Mouse (Mus musculus): ENCODE data around the gene Lbh. TPM values are rescaled to one million over a fixed set of nuclear protein-coding genes. Genes with fewer than 3 reads are reported as not detected.

Lbh gene
- polyA plus RNA-seq, 1 experiment from 2014 or later: 4.2 TPM

DNA sequence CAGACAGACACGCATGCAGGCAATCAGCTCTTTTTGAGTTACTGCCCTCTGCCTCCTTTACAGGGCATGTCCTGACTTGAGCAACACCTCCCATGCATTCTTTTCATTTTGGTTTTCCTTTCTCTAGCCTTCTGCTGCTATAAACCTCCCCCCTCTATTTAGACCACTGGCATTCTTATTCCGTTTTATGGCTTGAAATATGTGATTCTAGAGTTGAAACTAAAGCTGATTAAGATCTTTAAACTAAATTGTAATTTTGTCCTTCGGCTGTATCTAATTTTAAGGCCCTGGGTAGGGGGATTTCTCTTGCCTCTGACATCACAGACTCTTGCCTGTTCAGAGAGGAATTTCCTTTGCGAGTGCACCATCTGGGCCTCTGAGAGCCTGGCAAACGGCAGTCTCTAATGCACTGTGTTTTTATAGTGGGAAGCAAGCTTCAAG is 48.0 kb downstream of the Lbh start:
- no peak for ATAC-seq (ENCODE audit: insufficient read depth, low FRiP score)
- H3K27me3 ChIP-seq (ENCODE audit: control insufficient read depth, insufficient read depth, low read length): no peaks in the 10 kb centered on the region
- H3K9me3 ChIP-seq (replicated peaks; ENCODE audit: control insufficient read depth, low read length): no peaks in the 10 kb centered on the region
- H3K4me1 ChIP-seq (ENCODE audit: control insufficient read depth, insufficient read depth, low read length): no peaks in the 10 kb centered on the region
- no peak overlapping the region for H3K9ac ChIP-seq (ENCODE audit: low read length)
- H3K4me3 ChIP-seq (replicated peaks; ENCODE audit: low read length): no peak overlapping the region
- H3K36me3 ChIP-seq (ENCODE audit: control insufficient read depth, insufficient read depth, low read length): no peaks in the 10 kb centered on the region
- no peak overlapping the region for H3K4me2 ChIP-seq (ENCODE audit: low read depth, low read length)
- no peak overlapping the region for H3K27ac ChIP-seq (ENCODE audit: low read length)
- 36% methylated on average over 5 of the region's 5 CpGs for WGBS

DNA sequence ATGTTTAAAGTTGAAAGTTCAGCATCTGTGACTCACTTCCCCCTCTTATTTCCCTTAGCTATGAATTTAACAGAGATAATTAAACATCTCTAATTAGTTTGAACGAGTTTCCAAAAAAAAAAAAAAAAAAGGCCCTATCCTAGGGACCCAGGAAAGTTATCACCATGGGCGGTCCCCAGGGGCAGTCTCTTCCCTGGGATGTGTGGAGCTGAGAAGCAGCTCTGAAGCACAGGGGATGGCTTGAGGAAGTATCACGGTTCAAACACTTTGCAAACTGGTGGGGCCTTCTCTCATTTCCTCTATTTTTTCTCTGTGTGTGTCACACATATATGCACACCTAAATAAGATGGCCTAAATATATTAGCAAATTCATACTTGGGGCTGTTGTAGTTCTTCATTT is 48.8 kb downstream of the Lbh start:
- Histone ChIP-seq H3K4me2 (ENCODE audit: low read depth, low read length) (no peak overlapping the region), H3K27ac (ENCODE audit: low read length) (no peak overlapping the region), H3K4me1 (ENCODE audit: control insufficient read depth, insufficient read depth, low read length) (no peaks in the 10 kb centered on the region), H3K4me3 (replicated peaks; ENCODE audit: low read length) (no peak overlapping the region), H3K36me3 (ENCODE audit: control insufficient read depth, insufficient read depth, low read length) (no peaks in the 10 kb centered on the region), H3K9ac (ENCODE audit: low read length) (no peak overlapping the region), H3K27me3 (ENCODE audit: control insufficient read depth, insufficient read depth, low read length) (no peaks in the 10 kb centered on the region), H3K9me3 (replicated peaks; ENCODE audit: control insufficient read depth, low read length) (no peaks in the 10 kb centered on the region)
- WGBS: 41% methylated on average over 3 of the region's 3 CpGs
- ATAC-seq (ENCODE audit: insufficient read depth, low FRiP score): no peak

DNA sequence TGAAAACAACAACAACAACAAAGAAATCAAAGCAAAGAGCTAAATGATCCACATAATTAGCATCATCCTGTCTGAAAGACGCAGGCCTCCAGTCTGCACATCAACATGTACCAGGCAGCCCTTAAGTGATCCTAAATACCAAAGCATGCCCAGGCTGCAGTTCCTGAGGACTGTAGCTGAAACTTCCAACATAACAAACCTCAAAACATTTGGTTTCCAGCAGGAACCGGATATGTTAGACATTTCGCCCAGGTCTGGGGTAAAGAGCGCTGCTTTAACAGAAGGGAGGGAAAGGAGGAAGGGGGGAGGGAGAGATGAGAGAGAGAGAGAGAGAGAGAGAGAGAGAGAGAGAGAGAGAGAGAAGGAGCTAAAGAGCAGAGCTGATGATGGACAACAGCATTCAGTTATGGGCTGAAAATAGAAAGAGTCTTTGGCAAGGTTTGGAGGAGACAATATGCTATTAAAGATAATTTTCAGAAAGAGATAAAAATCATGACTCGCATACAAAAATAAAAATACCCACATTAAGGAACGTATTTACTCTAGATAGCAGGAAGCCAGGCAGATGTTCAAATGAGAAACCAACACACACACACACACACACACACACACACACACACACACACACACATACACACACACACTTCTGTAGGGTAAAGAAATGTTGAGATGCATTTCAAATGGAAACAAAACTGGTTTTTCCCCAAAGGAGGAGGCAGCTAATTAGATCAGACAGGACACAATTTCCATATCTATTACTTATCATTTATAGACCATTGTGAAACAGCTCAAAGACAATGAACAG is 49.5 kb downstream of the Lbh start:
- H3K4me1 ChIP-seq (ENCODE audit: control insufficient read depth, insufficient read depth, low read length): no peaks in the 10 kb centered on the region
- no peaks in the 10 kb centered on the region for H3K9me3 ChIP-seq (replicated peaks; ENCODE audit: control insufficient read depth, low read length)
- WGBS: 70% methylated on average over 6 of the region's 6 CpGs
- no peaks in the 10 kb centered on the region for H3K36me3 ChIP-seq (ENCODE audit: control insufficient read depth, insufficient read depth, low read length)
- H3K4me3 ChIP-seq (replicated peaks; ENCODE audit: low read length): no peak overlapping the region
- H3K27ac ChIP-seq (ENCODE audit: low read length): no peak overlapping the region
- H3K27me3 ChIP-seq (ENCODE audit: control insufficient read depth, insufficient read depth, low read length): no peaks in the 10 kb centered on the region
- H3K4me2 ChIP-seq (ENCODE audit: low read depth, low read length): no peak overlapping the region
- ATAC-seq (ENCODE audit: insufficient read depth, low FRiP score): no peak
- no peak overlapping the region for H3K9ac ChIP-seq (ENCODE audit: low read length)

DNA sequence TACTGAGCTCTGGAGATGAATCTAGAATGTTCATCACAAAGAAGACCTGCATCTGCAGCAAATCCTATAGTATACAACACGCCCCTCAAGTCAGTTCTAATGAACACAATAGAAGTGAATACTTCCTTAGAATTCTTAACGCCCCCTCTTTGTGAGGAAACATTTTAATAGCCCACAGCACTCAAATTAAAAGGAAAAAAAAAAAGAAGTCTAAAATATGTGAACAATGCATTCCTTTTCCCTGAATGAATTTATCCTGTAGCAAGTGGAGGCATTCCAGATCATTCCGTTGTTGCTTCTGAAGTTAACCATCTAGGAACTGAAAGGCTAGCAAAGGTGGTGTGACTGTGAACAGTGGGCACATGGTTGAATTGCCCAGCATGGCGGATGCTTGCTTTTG is 50.6 kb downstream of the Lbh start:
- 68% methylated on average over 4 of the region's 4 CpGs for WGBS
- no peak for ATAC-seq (ENCODE audit: insufficient read depth, low FRiP score)
- Histone ChIP-seq H3K9me3 (replicated peaks; ENCODE audit: control insufficient read depth, low read length) (no peaks in the 10 kb centered on the region), H3K27ac (ENCODE audit: low read length) (no peak overlapping the region), H3K4me3 (replicated peaks; ENCODE audit: low read length) (no peak overlapping the region), H3K4me1 (ENCODE audit: control insufficient read depth, insufficient read depth, low read length) (no peaks in the 10 kb centered on the region), H3K27me3 (ENCODE audit: control insufficient read depth, insufficient read depth, low read length) (no peaks in the 10 kb centered on the region), H3K9ac (ENCODE audit: low read length) (no peak overlapping the region), H3K4me2 (ENCODE audit: low read depth, low read length) (no peak overlapping the region), H3K36me3 (ENCODE audit: control insufficient read depth, insufficient read depth, low read length) (no peaks in the 10 kb centered on the region)

DNA sequence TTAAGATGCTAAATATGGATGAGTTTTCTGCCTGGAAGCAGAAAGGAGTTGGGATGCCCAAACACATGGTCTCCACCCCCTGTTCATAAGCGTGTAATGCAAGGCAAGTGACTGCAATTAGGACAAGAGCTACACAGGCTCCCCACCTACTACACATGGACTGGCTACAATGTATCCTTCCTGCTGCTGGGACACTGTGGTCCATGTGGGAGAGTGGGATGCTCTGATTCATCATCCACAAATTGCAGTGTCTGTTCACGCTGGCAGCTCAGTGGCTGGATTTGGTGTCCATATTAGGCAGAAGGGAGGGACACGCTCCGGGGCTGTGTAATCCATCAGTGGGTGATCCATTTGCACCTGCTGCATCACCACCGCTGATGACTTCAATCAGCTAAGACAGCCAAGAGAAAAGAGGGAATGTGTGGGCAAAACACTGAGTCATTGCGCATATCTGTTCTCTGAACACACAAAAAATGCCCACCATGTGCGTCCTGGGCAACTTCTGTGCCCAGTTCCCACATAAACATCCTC is 52.6 kb downstream of the Lbh start:
- ATAC-seq (ENCODE audit: insufficient read depth, low FRiP score): no peak
- Histone ChIP-seq H3K4me3 (replicated peaks; ENCODE audit: low read length) (no peak overlapping the region), H3K27ac (ENCODE audit: low read length) (no peak overlapping the region), H3K9ac (ENCODE audit: low read length) (no peak overlapping the region), H3K9me3 (replicated peaks; ENCODE audit: control insufficient read depth, low read length) (no peaks in the 10 kb centered on the region), H3K27me3 (ENCODE audit: control insufficient read depth, insufficient read depth, low read length) (no peaks in the 10 kb centered on the region), H3K4me2 (ENCODE audit: low read depth, low read length) (no peak overlapping the region), H3K4me1 (ENCODE audit: control insufficient read depth, insufficient read depth, low read length) (no peaks in the 10 kb centered on the region), H3K36me3 (ENCODE audit: control insufficient read depth, insufficient read depth, low read length) (no peaks in the 10 kb centered on the region)
- WGBS: 78% methylated on average over 7 of the region's 7 CpGs

DNA sequence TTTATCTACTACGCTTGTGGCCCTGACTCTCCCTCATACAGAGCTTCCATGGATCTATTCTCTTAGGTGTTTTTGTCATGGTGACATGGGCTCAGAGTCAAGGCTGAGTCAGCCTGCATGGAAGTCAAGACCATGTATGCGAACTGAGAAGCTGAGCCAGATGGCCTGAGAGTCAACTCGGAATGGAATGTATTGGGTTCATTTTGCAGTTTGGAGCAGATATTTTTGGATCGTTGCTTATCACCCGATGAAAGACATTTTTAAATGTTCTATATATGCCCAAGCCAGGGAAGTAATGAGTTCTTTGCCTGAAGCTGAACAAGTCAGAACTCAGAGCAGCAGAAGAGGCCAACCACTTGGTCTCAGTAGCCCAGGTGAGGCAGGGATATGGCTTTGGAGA is 54.9 kb downstream of the Lbh start:
- H3K9me3 ChIP-seq (replicated peaks; ENCODE audit: control insufficient read depth, low read length): no peaks in the 10 kb centered on the region
- WGBS: 80% methylated on average over 5 of the region's 5 CpGs
- ATAC-seq (ENCODE audit: insufficient read depth, low FRiP score): no peak
- H3K4me3 ChIP-seq (replicated peaks; ENCODE audit: low read length): no peak overlapping the region
- no peaks in the 10 kb centered on the region for H3K4me1 ChIP-seq (ENCODE audit: control insufficient read depth, insufficient read depth, low read length)
- no peaks in the 10 kb centered on the region for H3K36me3 ChIP-seq (ENCODE audit: control insufficient read depth, insufficient read depth, low read length)
- H3K9ac ChIP-seq (ENCODE audit: low read length): no peak overlapping the region
- no peak overlapping the region for H3K4me2 ChIP-seq (ENCODE audit: low read depth, low read length)
- H3K27ac ChIP-seq (ENCODE audit: low read length): no peak overlapping the region
- no peaks in the 10 kb centered on the region for H3K27me3 ChIP-seq (ENCODE audit: control insufficient read depth, insufficient read depth, low read length)

DNA sequence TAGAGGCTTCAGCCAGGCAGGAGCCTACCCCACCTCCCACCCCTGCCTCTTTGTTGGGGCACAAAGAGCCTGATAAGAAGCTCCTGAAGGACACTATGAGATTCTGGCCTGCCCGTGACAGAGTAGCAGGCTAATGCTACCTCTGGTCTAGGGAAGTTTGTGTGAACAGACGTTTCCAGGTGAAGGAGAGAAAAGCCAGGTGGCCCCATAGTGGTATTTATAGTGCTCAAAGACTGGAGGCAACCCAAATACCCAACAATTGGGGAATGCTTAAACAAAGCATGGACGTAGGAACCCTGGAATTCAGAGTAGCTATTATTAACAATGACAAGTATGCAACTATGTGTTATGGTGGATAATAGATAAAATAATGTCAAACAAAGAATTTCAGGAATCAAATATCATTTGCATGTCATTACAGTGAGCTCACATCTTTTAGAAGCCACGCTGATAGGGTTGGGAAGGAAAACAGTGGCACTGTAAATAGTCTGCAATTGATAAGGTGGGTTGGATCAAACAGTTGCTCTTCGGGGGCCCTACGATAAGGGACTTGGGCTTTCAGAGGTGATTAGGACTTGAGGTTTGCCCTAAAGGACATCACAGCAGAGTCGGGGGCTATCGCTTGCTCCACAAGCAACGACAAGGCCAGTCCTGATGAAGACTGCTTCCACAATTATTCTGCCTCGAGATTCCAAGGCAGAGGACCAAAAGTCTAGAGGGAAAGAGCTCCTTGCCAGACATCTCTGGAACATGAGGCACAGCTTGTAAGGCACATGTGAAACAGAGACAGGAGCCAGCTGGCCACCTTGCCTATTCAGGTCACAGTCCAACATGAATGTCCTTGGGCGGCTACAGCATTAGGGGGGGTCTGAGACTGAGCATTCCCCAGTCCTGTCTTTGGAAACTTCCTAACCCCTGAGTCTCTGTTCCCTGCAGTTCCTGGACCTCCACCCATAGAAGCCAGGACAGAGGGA is 58.4 kb downstream of the Lbh start:
- Histone ChIP-seq H3K36me3 (ENCODE audit: control insufficient read depth, insufficient read depth, low read length) (no peaks in the 10 kb centered on the region), H3K27me3 (ENCODE audit: control insufficient read depth, insufficient read depth, low read length) (no peaks in the 10 kb centered on the region), H3K9me3 (replicated peaks; ENCODE audit: control insufficient read depth, low read length) (no peaks in the 10 kb centered on the region), H3K4me3 (replicated peaks; ENCODE audit: low read length) (no peak overlapping the region), H3K9ac (ENCODE audit: low read length) (no peak overlapping the region), H3K4me1 (ENCODE audit: control insufficient read depth, insufficient read depth, low read length) (no peaks in the 10 kb centered on the region), H3K27ac (ENCODE audit: low read length) (no peak overlapping the region), H3K4me2 (ENCODE audit: low read depth, low read length) (no peak overlapping the region)
- WGBS: 44% methylated on average over 11 of the region's 11 CpGs
- peak; percentile 44; the same call in 1 of the 2 replicates for ATAC-seq (ENCODE audit: insufficient read depth, low FRiP score)

DNA sequence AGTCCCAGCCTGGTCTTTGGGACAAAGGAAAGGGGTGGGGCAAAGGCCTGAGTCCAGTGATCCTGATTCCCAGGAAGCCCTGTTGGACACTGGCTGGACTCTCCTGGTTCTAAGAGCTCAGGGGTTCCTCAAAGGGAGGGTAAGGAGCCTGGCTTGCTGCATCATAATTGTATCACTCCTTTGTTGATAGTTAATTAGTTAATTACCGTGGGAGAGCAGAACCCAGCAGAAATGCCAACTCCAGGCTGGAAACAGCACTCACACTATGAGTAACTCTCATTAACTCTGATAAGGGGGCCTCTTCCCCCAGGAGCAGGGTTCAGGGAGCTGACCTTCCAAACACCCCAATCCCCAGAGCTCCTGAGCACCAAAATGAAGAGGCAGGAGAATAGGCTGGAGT is 59.5 kb downstream of the Lbh start:
- Histone ChIP-seq H3K4me2 (ENCODE audit: low read depth, low read length) (no peak overlapping the region), H3K36me3 (ENCODE audit: control insufficient read depth, insufficient read depth, low read length) (no peaks in the 10 kb centered on the region), H3K4me3 (replicated peaks; ENCODE audit: low read length) (no peak overlapping the region), H3K9me3 (replicated peaks; ENCODE audit: control insufficient read depth, low read length) (no peaks in the 10 kb centered on the region), H3K9ac (ENCODE audit: low read length) (no peak overlapping the region), H3K27ac (ENCODE audit: low read length) (no peak overlapping the region), H3K4me1 (ENCODE audit: control insufficient read depth, insufficient read depth, low read length) (no peaks in the 10 kb centered on the region), H3K27me3 (ENCODE audit: control insufficient read depth, insufficient read depth, low read length) (no peaks in the 10 kb centered on the region)
- ATAC-seq (ENCODE audit: insufficient read depth, low FRiP score): no peak
- WGBS: 73% methylated on average over 1 of the region's 1 CpGs

DNA sequence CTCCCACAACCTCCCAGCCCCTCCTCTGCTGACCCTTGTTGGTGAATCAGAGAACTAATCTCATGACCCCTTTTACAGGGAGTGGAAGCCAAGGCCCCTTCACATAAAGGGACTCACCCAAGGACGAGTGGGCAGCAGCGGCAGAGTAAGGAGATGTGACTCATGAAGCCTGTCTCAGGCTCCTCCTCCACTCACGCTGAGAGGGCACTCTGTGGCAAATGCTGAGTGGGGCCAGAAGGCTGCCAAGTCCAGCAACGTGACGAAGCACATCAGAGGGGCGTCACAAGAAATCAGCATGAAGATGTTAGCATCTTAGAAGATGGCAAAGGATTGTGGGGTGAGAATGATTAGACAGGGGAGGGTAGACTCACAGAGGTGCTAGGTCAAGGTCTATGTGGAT is 64.1 kb downstream of the Lbh start:
- no peak overlapping the region for H3K9ac ChIP-seq (ENCODE audit: low read length)
- ATAC-seq (ENCODE audit: insufficient read depth, low FRiP score): no peak
- H3K27ac ChIP-seq (ENCODE audit: low read length): no peak overlapping the region
- no peaks in the 10 kb centered on the region for H3K9me3 ChIP-seq (replicated peaks; ENCODE audit: control insufficient read depth, low read length)
- H3K4me1 ChIP-seq (ENCODE audit: control insufficient read depth, insufficient read depth, low read length): no peaks in the 10 kb centered on the region
- H3K36me3 ChIP-seq (ENCODE audit: control insufficient read depth, insufficient read depth, low read length): no peaks in the 10 kb centered on the region
- H3K4me2 ChIP-seq (ENCODE audit: low read depth, low read length): no peak overlapping the region
- H3K27me3 ChIP-seq (ENCODE audit: control insufficient read depth, insufficient read depth, low read length): no peaks in the 10 kb centered on the region
- H3K4me3 ChIP-seq (replicated peaks; ENCODE audit: low read length): no peak overlapping the region
- WGBS: 76% methylated on average over 6 of the region's 6 CpGs

Data from stomach, embryonic 16.5 days (tissue).